Mouse (Mus musculus) small intestine, adult 2 months (tissue): ENCODE measurements around the gene Krr1.

Experiments used
- CTCF ChIP-seq: fragments of 200-500 bp; IDR thresholded peaks from 2 replicates; pipeline ENCODE4 v1.5.1; 2012; ENCODE audit warnings: low read depth, mild to moderate bottlenecking, control low read depth, inconsistent platforms, low read length, moderate library complexity, mixed read lengths; ENCODE audit not compliant: insufficient replicate concordance, insufficient read length; ENCODE audit errors: extremely low read depth
- POLR2A ChIP-seq: fragments of 200-500 bp; IDR thresholded peaks from 2 replicates; pipeline ENCODE4 v1.6.1; 2012; ENCODE audit warnings: low read depth, mild to moderate bottlenecking, control low read depth, inconsistent platforms, low read length, moderate library complexity

GRCm38 (mm10) chr10:111958046-111958421, 14.4 kb upstream of the Krr1 start:
- TF ChIP-seq CTCF = peak; percentile 1; the same call in 1 of the 2 replicates
- TF ChIP-seq POLR2A = no peak
